Mouse (Mus musculus): ENCODE results near the gene M1ap. TPM values are rescaled to one million over a fixed set of nuclear protein-coding genes. Genes with fewer than 3 reads are reported as not detected.

Gene M1ap
- polyA plus RNA-seq, 1 experiment from 2014 or later, result 0.22 TPM

GRCm38 (mm10) chr6:82917076-82917777 is 29.5 kb upstream of the M1ap start:
- Histone ChIP-seq H3K36me3 (no peaks in the 10 kb centered on the region), H3K4me1 (replicated peaks) (no peaks in the 10 kb centered on the region), H3K9me3 (no peaks in the 10 kb centered on the region), H3K27ac (no peak overlapping the region), H3K27me3 (ENCODE audit: insufficient read depth, poor library complexity, severe bottlenecking) (no peaks in the 10 kb centered on the region), H3K4me3 (no peak overlapping the region)
- DNase-seq (ENCODE audit: low spot score), result peak; percentile 7
- WGBS, result 79% methylated on average over 26 of the region's 26 CpGs

GRCm38 (mm10) chr6:82917778-82918129 is 28.9 kb upstream of the M1ap start:
- 18% methylated on average over 8 of the region's 8 CpGs for WGBS
- Histone ChIP-seq H3K4me1 (replicated peaks) (no peaks in the 10 kb centered on the region), H3K27me3 (ENCODE audit: insufficient read depth, poor library complexity, severe bottlenecking) (no peaks in the 10 kb centered on the region), H3K4me3 (no peak overlapping the region), H3K9me3 (no peaks in the 10 kb centered on the region), H3K36me3 (no peaks in the 10 kb centered on the region), H3K27ac (no peak overlapping the region)
- peak; percentile 65 for DNase-seq (ENCODE audit: low spot score)

- no peaks in the 10 kb centered on the region for H3K4me1 ChIP-seq (replicated peaks)
- H3K27ac ChIP-seq, result no peak overlapping the region
- H3K36me3 ChIP-seq, result no peaks in the 10 kb centered on the region
- WGBS, result 85% methylated on average over 14 of the region's 14 CpGs
- no peaks in the 10 kb centered on the region for H3K27me3 ChIP-seq (ENCODE audit: insufficient read depth, poor library complexity, severe bottlenecking)
- no peak overlapping the region for H3K4me3 ChIP-seq
- no peak for DNase-seq (ENCODE audit: low spot score)
- no peaks in the 10 kb centered on the region for H3K9me3 ChIP-seq
These were observed 28.3 kb upstream of the M1ap start for GRCm38 (mm10) chr6:82918371-82918770.

- H3K4me1 ChIP-seq (replicated peaks), result no peaks in the 10 kb centered on the region
- WGBS, result 61% methylated on average over 8 of the region's 8 CpGs
- no peaks in the 10 kb centered on the region for H3K36me3 ChIP-seq
- no peak for DNase-seq (ENCODE audit: low spot score)
- H3K4me3 ChIP-seq, result no peak overlapping the region
- no peak overlapping the region for H3K27ac ChIP-seq
- no peaks in the 10 kb centered on the region for H3K9me3 ChIP-seq
- H3K27me3 ChIP-seq (ENCODE audit: insufficient read depth, poor library complexity, severe bottlenecking), result no peaks in the 10 kb centered on the region
These were observed 27.2 kb upstream of the M1ap start for GRCm38 (mm10) chr6:82919520-82919919.

GRCm38 (mm10) chr6:82921426-82922224 is 25.1 kb upstream of the M1ap start:
- no peak overlapping the region for H3K27ac ChIP-seq
- WGBS, result 81% methylated on average over 9 of the region's 9 CpGs
- H3K36me3 ChIP-seq, result no peaks in the 10 kb centered on the region
- DNase-seq (ENCODE audit: low spot score), result no peak
- no peaks in the 10 kb centered on the region for H3K9me3 ChIP-seq
- no peaks in the 10 kb centered on the region for H3K4me1 ChIP-seq (replicated peaks)
- no peaks in the 10 kb centered on the region for H3K27me3 ChIP-seq (ENCODE audit: insufficient read depth, poor library complexity, severe bottlenecking)
- no peak overlapping the region for H3K4me3 ChIP-seq

GRCm38 (mm10) chr6:82925005-82925404 is 21.7 kb upstream of the M1ap start:
- WGBS, result 51% methylated on average over 3 of the region's 3 CpGs
- no peaks in the 10 kb centered on the region for H3K9me3 ChIP-seq
- no peak overlapping the region for H3K27ac ChIP-seq
- H3K4me3 ChIP-seq, result no peak overlapping the region
- H3K4me1 ChIP-seq (replicated peaks), result no peaks in the 10 kb centered on the region
- no peaks in the 10 kb centered on the region for H3K36me3 ChIP-seq
- no peak for DNase-seq (ENCODE audit: low spot score)
- no peaks in the 10 kb centered on the region for H3K27me3 ChIP-seq (ENCODE audit: insufficient read depth, poor library complexity, severe bottlenecking)

GRCm38 (mm10) chr6:82926106-82926505 is 20.6 kb upstream of the M1ap start:
- 87% methylated on average over 10 of the region's 10 CpGs for WGBS
- no peaks in the 10 kb centered on the region for H3K27me3 ChIP-seq (ENCODE audit: insufficient read depth, poor library complexity, severe bottlenecking)
- H3K4me1 ChIP-seq (replicated peaks), result no peaks in the 10 kb centered on the region
- no peaks in the 10 kb centered on the region for H3K9me3 ChIP-seq
- H3K36me3 ChIP-seq, result no peaks in the 10 kb centered on the region
- DNase-seq (ENCODE audit: low spot score), result no peak
- H3K4me3 ChIP-seq, result no peak overlapping the region
- no peak overlapping the region for H3K27ac ChIP-seq

GRCm38 (mm10) chr6:82926528-82926927 is 20.2 kb upstream of the M1ap start:
- Histone ChIP-seq H3K36me3 (no peaks in the 10 kb centered on the region), H3K9me3 (no peaks in the 10 kb centered on the region), H3K4me1 (replicated peaks) (no peaks in the 10 kb centered on the region), H3K27ac (no peak overlapping the region), H3K4me3 (no peak overlapping the region), H3K27me3 (ENCODE audit: insufficient read depth, poor library complexity, severe bottlenecking) (no peaks in the 10 kb centered on the region)
- DNase-seq (ENCODE audit: low spot score), result no peak
- 92% methylated on average over 7 of the region's 7 CpGs for WGBS

GRCm38 (mm10) chr6:82927617-82928016 is 19.1 kb upstream of the M1ap start:
- no peak overlapping the region for H3K27ac ChIP-seq
- 85% methylated on average over 5 of the region's 5 CpGs for WGBS
- no peaks in the 10 kb centered on the region for H3K36me3 ChIP-seq
- no peaks in the 10 kb centered on the region for H3K4me1 ChIP-seq (replicated peaks)
- H3K27me3 ChIP-seq (ENCODE audit: insufficient read depth, poor library complexity, severe bottlenecking), result no peaks in the 10 kb centered on the region
- no peak overlapping the region for H3K4me3 ChIP-seq
- no peak for DNase-seq (ENCODE audit: low spot score)
- H3K9me3 ChIP-seq, result no peaks in the 10 kb centered on the region

GRCm38 (mm10) chr6:82934616-82935230 is 12.0 kb upstream of the M1ap start:
- H3K9me3 ChIP-seq, result no peaks in the 10 kb centered on the region
- no peak overlapping the region for H3K27ac ChIP-seq
- WGBS, result 94% methylated on average over 3 of the region's 3 CpGs
- no peaks in the 10 kb centered on the region for H3K36me3 ChIP-seq
- no peak overlapping the region for H3K4me3 ChIP-seq
- H3K4me1 ChIP-seq (replicated peaks), result peaks cover 10% of the 10 kb centered on the region
- peaks cover 39% of the 10 kb centered on the region for H3K27me3 ChIP-seq (ENCODE audit: insufficient read depth, poor library complexity, severe bottlenecking)
- no peak for DNase-seq (ENCODE audit: low spot score)

GRCm38 (mm10) chr6:82939167-82939912 is 7.4 kb upstream of the M1ap start, which contains the start of gene Sema4f:
TSS of gene Sema4f (minus strand) at chr6:82939769.
- Histone ChIP-seq H3K4me1 (replicated peaks) (peaks cover 12% of the 10 kb centered on the region), H3K27ac (peak within 1 kb of the TSS; percentile 85), H3K36me3 (no peaks in the 10 kb centered on the region), H3K27me3 (ENCODE audit: insufficient read depth, poor library complexity, severe bottlenecking) (peaks cover 51% of the 10 kb centered on the region), H3K4me3 (peak within 1 kb of the TSS; percentile 67), H3K9me3 (no peaks in the 10 kb centered on the region)
- peak; percentile 84 for DNase-seq (ENCODE audit: low spot score)
- 2% methylated on average over 44 of the region's 44 CpGs for WGBS

- WGBS, result 78% methylated on average over 3 of the region's 3 CpGs
- H3K27ac ChIP-seq, result no peak overlapping the region
- no peaks in the 10 kb centered on the region for H3K36me3 ChIP-seq
- peaks cover 12% of the 10 kb centered on the region for H3K4me1 ChIP-seq (replicated peaks)
- H3K27me3 ChIP-seq (ENCODE audit: insufficient read depth, poor library complexity, severe bottlenecking), result peaks cover 50% of the 10 kb centered on the region
- no peak overlapping the region for H3K4me3 ChIP-seq
- no peaks in the 10 kb centered on the region for H3K9me3 ChIP-seq
- no peak for DNase-seq (ENCODE audit: low spot score)
These were observed 5.9 kb upstream of the M1ap start for GRCm38 (mm10) chr6:82940765-82941164.
